Mouse (Mus musculus): ENCODE data around the gene Apc2.

The Apc2 gene

DNA sequence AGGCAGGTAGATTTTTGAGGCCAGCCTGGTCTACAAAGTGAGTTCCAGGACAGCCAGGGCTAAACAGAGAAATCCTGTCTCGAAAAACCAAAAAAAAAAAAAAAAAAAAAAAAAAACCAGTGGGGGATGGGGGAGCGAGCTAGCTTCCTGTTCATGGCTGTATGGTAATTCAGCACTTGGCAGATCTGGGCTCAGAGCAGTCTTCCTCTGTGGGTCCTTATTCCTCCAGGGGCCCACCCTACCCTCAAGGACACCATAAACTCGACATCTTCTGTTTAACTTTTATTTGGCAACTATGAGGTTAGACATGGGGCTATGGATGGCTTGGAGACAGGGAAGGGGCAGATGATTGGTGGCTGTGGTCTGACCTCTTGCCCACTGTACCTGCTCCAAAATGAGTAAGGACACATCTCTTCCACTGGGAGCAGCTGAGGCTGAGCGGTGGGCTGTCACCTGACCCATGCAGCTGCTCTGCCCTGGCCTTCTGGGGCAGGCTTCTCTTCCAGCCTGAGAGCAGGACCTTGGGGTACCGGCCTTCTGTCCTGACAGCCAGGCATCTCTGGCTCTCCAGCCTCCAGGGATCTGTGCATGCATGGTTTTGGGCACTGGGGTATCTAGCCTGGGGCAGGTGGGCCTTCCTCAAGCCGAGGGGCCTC lies 25.4 kb downstream of the Apc2 start:
- DNase-seq (ENCODE audit: extremely low spot score) = no peak

- no peak for DNase-seq (ENCODE audit: extremely low spot score)
Measured at GRCm38 (mm10) chr10:80321670-80322581, 26.1 kb downstream of the Apc2 start.

- peak; percentile 52 for DNase-seq (ENCODE audit: extremely low spot score)
Measured at GRCm38 (mm10) chr10:80322811-80323211, 27.0 kb downstream of the Apc2 start.

DNA sequence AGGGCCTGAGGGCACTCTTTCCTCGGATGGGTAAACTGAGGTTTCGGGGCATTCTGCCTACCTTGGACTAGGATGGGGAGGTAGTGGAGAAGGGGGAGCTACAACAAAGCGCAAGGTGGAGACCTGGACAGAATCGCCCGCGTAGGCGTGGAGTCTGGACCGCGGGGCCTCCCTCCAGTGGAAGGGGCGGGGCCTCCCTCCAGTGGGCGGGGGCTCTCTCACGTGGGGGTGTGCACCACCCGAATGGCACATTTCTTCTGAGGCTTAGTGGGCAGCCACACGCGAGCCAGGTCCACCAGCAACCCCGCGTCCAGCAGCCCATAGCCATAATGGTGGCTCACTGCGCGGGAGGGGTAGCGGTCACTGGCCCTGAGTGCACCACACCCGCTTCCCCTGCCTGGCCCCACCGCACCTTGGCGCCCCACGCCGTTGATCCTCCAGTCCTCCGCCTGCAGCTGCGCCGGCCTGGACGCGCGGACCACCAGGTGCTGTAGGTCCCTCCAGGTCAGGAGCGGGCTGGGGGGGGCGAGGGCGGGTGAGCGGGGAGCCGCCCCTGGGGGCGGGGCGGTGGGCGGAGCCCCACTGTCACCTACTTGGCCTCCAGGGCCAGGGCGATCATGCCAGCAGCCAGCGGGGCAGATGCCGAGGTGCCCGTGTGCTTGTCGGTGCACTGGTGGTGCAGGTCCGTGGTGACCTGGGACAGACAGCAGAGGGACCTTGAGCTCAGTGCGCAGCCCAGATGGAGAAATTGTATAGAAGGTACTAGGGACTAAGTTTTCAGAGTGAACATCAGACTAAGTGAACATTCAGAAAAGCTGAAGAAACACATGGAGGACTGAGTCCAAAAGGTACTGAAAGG lies 27.7 kb downstream of the Apc2 start:
- DNase-seq (ENCODE audit: extremely low spot score) = peak; percentile 74

DNA sequence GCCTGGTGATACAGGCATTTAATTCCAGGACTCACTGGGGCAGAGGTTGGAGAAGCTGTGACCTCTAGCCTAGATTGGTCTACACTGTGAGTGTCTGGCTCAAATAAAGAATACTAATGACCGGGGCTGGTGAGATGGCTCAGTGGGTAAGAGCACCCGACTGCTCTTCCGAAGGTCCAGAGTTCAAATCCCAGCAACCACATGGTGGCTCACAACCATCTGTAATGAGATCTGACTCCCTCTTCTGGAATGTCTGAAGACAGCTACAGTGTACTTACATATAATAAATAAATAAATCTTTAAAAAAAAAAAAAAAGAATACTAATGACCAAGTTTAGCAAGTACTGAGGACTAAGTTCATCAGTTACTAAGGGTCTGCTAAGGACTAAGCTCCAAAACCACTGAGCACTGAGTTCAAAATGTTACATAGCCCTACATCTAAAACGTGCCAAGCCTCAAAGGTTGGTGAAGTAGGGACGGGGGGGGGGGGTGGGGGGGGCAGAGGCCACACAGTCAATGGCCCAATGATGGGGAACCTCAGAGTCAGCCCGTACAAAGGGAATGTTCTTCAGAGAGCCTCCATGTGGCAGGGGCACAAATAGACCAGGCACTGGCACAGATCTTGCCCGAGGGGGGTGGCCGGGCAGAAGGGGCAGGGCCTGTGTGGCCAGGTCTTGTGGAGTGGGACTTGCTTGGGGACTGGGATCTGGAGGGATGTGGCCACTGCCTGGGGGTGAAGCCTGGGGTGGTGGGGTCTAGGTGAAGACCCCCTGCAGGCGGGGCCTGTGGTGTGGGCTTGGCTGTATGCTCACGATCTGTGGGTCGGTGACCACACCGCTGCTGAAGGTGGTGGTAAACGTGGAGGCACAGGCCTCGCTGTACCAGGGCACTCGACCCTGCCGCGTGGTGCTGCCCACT lies 28.6 kb downstream of the Apc2 start:
- DNase-seq (ENCODE audit: extremely low spot score) = no peak

GRCm38 (mm10) chr10:80325045-80325444 lies 29.3 kb downstream of the Apc2 start:
- DNase-seq (ENCODE audit: extremely low spot score) = no peak

GRCm38 (mm10) chr10:80329273-80330081 lies 33.7 kb downstream of the Apc2 start, which contains the start of the genes Pcsk4 and Reep6:
Pcsk4 (minus strand) TSS chr10:80329498.
Reep6 (plus strand) TSS chr10:80329953.
- peak; percentile 99 for DNase-seq (ENCODE audit: extremely low spot score)

DNA sequence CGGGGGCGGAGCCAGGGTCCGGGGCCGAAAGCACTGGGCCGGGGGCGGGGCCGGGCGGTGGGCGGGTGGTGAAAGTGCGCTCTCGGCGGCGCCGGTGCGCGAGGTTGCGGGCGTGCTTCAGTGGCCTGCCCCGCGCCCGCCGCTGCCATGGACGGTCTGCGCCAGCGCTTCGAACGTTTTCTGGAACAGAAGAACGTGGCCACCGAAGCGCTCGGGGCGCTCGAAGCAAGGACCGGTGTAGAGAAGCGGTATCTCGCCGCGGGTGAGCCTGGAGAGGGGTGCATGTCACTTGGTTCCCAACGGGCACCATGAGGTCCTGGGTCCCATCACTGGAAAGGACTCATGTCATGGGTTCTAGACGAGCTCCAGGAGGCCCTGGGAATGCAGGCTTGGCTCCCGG lies 34.3 kb downstream of the Apc2 start:
- DNase-seq (ENCODE audit: extremely low spot score) = no peak

DNA sequence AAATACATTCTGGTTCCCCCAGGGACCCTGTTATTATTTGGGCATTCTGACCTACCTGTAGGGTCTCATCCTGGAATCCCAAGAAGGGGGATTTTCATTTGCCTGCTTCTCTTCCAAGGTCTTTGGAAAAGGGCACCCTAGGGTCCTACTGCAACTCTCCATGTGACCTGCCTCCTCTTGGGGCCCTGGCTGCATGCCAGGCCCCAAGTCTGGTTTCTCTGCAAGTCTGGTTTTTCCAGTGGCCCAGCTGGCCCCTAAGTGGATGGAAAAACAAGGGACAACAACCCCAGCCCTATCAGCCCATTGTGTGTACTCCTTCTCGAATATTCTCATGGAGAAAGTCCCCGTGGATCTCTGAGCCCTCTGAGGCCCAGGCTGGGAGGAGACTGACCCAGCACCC lies 35.1 kb downstream of the Apc2 start:
- no peak for DNase-seq (ENCODE audit: extremely low spot score)

DNA sequence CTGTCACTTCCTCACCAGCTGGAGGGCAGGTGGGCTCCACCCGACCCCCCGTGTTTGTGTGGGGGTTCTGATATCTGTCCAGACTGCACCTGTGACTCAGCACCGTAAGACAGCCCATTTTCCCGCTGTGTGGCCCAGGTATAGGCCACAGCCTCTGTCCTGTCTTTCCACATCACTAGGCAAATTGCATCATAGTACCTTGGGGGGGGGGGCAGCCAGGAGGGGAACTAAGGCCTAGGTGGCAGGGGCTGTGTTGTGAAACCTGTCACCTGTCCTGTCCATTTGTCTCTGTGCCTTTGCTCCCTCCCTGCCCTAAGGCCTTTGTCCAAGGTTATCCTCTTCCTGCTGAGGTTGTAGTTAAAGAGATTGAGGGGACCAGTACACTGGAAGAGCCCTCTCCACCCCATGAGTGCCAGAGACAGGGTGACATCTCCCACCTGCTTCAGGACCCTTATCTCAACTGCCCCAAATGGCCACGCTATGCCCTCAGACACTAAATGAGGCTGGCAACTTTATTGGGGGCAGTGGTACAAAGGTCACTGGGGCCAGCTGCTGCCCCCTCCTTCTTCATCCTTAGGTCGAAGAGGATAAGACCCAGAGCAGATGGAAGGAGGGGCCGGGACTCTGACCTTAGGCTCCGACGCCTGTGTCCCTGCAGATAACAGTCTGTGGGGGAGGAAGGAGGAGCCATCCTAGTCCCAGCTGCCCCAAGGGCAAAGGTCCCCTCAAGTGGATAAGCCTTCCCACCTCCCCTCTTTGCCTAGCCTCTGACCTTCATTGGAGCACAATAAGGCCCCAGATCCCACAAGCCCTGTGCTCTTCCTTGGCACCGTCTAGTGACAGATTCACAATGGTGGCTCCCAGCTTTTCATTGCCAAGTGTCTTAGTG lies 36.1 kb downstream of the Apc2 start:
- no peak for DNase-seq (ENCODE audit: extremely low spot score)

- DNase-seq (ENCODE audit: extremely low spot score) = no peak
Measured at GRCm38 (mm10) chr10:80332525-80332989, 36.8 kb downstream of the Apc2 start.

GRCm38 (mm10) chr10:80336263-80336662 lies 40.5 kb downstream of the Apc2 start:
- DNase-seq (ENCODE audit: extremely low spot score) = no peak

DNA sequence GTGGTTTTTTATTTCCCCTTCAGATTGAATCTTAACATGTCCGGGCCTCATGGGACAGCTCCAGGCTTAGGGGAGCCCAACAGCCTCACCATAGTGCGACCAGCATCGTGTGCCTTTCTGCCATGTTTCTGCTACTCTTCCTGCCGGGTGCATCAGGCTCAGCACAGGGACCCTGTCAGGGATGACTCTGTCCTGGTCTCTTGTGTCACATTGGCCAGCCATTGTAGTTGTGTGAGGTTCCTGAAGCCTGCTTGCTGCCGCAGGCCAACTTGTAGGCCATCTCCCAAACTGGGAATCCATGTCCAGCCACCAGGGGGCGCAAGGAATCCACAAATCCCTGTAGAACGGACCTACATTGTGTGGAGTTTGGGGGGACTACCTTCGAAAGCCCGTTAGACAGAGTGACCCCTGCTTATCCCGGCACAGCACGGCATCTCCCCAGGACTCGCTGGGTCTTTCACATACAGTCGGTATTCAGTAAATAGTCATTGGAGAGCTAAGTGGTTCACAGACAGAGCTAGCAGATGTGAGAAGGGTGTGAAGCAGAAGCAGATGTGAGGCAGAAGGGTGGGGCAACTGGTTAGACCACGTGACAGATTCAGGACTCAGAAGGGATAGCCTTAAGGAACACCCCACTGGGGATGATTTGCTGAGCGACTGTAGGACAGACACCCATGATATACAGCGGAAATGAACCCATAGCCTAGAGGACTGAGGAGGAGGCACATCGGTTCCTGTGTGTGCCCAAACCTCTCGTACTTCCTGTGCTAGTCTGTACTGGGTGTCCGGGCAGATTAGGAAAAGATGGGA lies 44.4 kb downstream of the Apc2 start:
- peak; percentile 84 for DNase-seq (ENCODE audit: extremely low spot score)

GRCm38 (mm10) chr10:80341026-80341425 lies 45.2 kb downstream of the Apc2 start:
- DNase-seq (ENCODE audit: extremely low spot score) = no peak

GRCm38 (mm10) chr10:80341491-80342304 lies 45.9 kb downstream of the Apc2 start:
- no peak for DNase-seq (ENCODE audit: extremely low spot score)

- DNase-seq (ENCODE audit: extremely low spot score) = no peak
Measured at GRCm38 (mm10) chr10:80342305-80342748, 46.5 kb downstream of the Apc2 start.

Measured in embryo, embryonic 9.5 days (tissue).